Mouse (Mus musculus) right cerebral cortex, adult 18-20 months (tissue): ENCODE measurements at regions not wholly inside any gene's neighbourhood (a gene's known extent, or its start where the extent isn't known, plus 50 kb on each side); places are given as distances from the start of the nearest gene placed in this dataset.

Source experiments
- DNase-seq: peaks from one replicate; pipeline ENCODE4 v3.0.0; 2022; ENCODE audit warnings: mixed read lengths

- DNase-seq: no peak
Observed at GRCm38 (mm10) chr6:116902371-116902770, 185.7 kb upstream of the Tmem72 start.

- peak; percentile 12 for DNase-seq
Observed at GRCm38 (mm10) chr6:116906426-116907172, 189.9 kb upstream of the Tmem72 start.

GRCm38 (mm10) chr6:116910607-116911006 is 193.9 kb upstream of the Tmem72 start:
- DNase-seq: no peak

- no peak for DNase-seq
Observed at GRCm38 (mm10) chr6:116912161-116912560, 195.4 kb upstream of the Tmem72 start.

DNA sequence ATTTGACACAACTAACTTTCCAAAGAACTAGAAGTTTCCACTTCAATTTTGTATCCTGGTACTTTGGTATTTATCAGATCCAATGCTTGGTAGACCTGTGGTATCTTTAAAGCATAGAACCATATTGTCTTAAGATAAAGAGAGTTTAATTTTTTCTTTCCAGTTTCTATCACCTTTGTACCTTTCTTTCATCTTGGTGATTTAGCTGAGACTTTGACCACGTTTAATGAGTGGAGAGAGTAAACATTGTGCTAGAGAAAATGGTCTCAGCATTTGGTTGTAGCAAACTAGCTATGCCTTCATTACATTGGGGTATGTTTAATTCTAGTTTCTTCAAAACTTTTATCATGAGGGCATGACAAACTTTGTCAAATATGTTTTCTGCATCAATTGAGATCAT is 197.4 kb upstream of the Tmem72 start:
- no peak for DNase-seq

- no peak for DNase-seq
Observed at GRCm38 (mm10) chr6:116935024-116935423, 218.3 kb upstream of the Tmem72 start.

GRCm38 (mm10) chr6:116941576-116941975 is 224.9 kb upstream of the Tmem72 start:
- no peak for DNase-seq

- no peak for DNase-seq
Observed at GRCm38 (mm10) chr6:116942696-116943095, 225.6 kb upstream of the Cxcl12 start.

GRCm38 (mm10) chr6:116946083-116946732 is 222.1 kb upstream of the Cxcl12 start:
- no peak for DNase-seq

- no peak for DNase-seq
Observed at GRCm38 (mm10) chr6:116959611-116960010, 208.7 kb upstream of the Cxcl12 start.

DNA sequence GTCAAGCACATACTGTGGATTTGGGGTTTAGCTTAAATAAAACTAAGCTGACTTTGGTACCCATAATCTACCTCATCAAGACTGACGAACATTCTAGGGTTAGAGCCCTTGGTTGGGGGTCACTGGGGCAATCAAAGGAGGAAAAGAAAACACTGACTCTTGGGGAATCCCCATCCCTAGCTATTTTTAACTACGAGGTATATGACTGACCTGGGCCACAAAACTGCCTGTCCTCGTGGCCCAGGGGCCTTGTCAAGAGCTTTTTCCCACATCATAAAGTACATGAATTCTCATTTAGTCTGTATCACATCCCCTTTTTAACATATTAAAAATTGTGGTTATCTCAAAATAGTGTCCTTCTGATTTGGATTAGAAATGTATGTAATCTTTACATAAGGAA is 207.7 kb upstream of the Cxcl12 start:
- DNase-seq: no peak

- no peak for DNase-seq
Observed at GRCm38 (mm10) chr6:116966436-116966835, 201.9 kb upstream of the Cxcl12 start.

DNA sequence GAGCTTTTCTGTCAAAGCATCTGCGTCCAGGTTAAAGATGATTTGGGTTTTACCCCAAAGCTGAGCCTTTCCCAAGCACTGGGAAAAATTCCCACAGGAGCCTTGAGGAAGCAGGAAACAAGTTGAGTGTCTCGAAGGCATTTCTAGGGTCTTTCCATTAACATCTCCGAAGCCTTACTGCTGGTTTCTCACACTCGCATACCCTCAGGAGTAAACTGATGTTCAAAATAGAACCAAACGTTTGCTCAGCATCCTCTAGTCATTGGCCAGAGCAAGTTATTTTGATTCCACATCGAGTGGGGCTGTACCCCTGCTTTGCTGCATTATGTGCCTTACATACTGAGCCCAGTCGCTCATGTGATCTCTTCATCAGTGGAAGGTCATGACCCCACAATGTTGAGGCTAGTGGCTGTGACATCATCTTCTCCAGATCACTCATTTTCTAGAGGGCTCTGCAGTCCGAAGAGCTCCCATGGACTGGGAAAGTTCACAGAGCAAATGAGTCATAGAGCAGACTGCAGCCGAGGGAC is 198.9 kb upstream of the Cxcl12 start:
- no peak for DNase-seq

DNA sequence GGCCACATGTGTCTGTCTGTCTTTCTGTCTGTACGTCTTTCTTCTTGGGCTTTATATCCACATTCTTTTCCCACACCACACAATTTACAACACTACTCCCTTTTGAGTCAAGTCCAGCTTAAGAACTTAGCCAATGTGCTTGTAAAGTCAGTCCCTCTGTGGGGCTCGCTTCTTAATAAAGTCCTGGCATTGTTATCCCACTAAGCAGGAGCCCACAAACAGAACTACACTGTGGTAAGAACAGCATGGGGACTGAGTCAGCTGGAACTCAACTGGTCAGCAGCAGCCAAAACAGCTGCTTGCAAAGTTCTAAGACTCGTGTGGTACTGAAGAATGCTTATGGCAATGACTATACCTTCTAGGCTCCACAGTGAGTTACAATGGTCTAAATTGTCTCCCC is 193.5 kb upstream of the Cxcl12 start:
- DNase-seq: no peak

DNA sequence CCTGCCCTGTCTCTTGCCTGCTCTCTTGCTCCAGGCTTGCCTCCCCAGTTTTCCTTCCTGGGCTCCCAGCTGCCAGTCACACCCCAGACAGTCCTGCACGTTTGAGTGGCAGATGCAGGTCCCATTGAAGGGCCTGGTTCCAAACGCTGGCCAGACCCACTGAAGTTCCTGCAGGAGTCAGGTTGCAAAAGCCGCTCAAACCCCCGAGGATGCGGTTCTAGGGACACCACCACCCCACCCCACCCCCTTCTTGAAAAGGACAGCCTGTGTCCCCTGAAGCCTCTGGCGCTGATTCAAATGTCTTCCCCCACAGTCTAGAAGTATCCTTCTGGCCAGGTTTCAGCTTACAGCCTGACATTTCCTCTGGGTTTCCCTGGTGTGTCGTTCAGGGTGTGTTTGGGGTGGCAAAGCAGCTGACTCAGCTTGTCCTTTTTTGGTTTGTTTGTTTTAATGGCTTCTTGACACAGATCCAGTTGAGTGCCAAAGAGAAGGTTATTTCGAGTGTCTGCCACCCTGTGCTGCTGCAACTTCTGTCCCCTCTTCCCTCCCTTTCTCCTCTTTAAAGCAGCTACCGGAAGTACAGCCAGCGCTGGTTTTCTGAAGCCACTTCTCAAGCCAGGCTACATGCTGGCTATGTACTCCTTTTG is 187.9 kb upstream of the Cxcl12 start:
- DNase-seq: peak; percentile 8

GRCm38 (mm10) chr6:116985147-116985737 is 183.1 kb upstream of the Cxcl12 start:
- DNase-seq: no peak

DNA sequence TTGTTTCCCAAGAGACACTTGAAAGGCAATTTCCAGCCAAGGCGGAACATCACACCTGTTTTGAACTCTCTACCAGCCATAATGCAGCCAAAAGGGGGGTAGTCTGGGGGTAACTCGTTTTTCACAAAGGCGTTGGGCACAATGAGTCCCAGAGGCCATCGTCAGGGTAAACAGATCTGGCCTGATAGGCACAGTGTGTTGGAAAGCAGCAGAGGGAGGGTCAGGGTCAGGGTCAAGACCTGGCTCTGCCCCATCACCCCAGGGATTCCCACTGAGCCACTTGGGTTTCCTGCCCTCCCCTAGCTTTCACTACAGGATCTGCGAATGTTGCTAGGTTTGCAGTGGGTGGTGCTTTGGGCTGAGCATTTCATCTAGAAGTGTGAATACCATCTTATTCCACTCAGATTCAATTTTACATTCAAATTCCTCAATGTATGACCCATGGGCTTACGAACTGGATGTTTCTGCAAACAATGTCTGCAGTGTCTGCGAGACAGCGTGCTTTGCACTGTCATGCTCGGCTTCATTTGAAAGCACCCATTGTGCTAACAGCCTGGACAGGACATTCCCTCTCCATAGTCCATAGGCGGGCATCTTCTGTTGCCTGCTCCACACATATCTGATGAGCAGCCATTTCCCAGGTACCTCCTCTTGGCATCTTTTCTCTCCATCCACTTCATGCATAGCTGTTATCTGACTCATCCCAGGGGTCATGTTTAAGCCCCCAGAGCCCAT is 181.9 kb upstream of the Cxcl12 start:
- peak; percentile 24 for DNase-seq

DNA sequence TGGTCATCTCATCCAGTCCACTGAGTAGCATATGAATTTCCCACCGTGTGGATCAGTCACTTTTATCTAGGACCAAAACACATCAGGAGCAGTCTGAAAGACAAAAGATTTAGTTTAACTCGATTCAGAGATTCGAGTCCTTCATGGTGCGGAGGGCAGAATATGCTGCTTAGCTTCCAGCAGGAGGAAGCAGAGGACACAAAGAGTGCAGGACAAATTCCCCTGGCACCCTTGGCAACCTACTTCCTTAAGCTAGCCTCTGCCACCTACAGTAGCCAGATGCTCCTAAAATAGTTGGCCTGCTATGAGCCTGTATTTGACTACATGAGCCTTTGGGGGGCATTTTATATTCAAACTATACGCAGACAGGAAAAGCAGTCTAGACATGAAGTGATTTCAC is 181.1 kb upstream of the Cxcl12 start:
- DNase-seq: no peak

- peak; percentile 48 for DNase-seq
Observed at GRCm38 (mm10) chr6:116998948-116999682, 169.2 kb upstream of the Cxcl12 start.

DNA sequence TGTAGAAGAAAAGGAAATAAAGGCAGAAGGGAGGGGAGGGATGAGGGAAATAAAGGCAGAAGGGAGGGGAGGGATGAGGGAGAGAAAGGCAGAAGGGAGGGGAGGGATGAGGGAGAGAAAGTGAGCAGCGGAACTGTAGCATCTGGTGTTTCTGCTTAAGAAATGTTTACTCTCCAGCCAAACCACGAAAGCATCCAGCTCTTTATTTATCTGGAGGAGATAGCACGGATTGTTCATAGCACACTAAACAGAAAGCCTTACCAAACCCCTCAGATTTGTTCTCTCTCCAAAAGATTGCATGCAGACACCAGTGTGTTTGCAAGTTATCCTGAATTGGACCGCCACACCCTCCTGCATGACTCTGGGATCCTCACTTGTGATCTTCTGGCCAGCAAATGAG is 168.4 kb upstream of the Cxcl12 start:
- no peak for DNase-seq

GRCm38 (mm10) chr6:117000951-117001725 is 167.2 kb upstream of the Cxcl12 start:
- no peak for DNase-seq
